Mouse (Mus musculus) mature B cell (primary cell): ENCODE measurements around the gene Cpne6.

ENCODE experiments used
- in situ Hi-C: fragments of 300-500 bp; cut with MboI; formaldehyde crosslinking; loops from 2 replicates; pipeline ENCODE4 v1.14.3; 2019

Cpne6 gene

GRCm38 (mm10) chr14:55554635-55555034 lies 44.4 kb downstream of the Cpne6 start:
- in situ Hi-C loops: no loop called here

GRCm38 (mm10) chr14:55555788-55556187 lies 45.5 kb downstream of the Cpne6 start:
- in situ Hi-C loops: no loop called here

- in situ Hi-C loops: no loop called here
Measured at GRCm38 (mm10) chr14:55557003-55557402, 46.8 kb downstream of the Cpne6 start.

GRCm38 (mm10) chr14:55557587-55557986 lies 47.3 kb downstream of the Cpne6 start:
- in situ Hi-C loops: no loop called here

- in situ Hi-C loops: no loop called here
Measured at GRCm38 (mm10) chr14:55558740-55559448, 48.6 kb downstream of the Cpne6 start.

GRCm38 (mm10) chr14:55559799-55560201 lies 49.6 kb downstream of the Cpne6 start, which contains the start of gene Dcaf11:
Gene Dcaf11 (plus strand): TSS chr14:55560006.
- in situ Hi-C loops: no loop called here

- in situ Hi-C loops: no loop called here
Measured at GRCm38 (mm10) chr14:55560202-55561073, 50.2 kb downstream of the Cpne6 start, which contains the start of gene A730061H03Rik. Gene A730061H03Rik (minus strand): TSS chr14:55560406.

GRCm38 (mm10) chr14:55561860-55562259 lies 51.6 kb downstream of the Cpne6 start:
- in situ Hi-C loops: no loop called here

GRCm38 (mm10) chr14:55563249-55563648 lies 53.0 kb downstream of the Cpne6 start:
- in situ Hi-C loops: no loop called here

- in situ Hi-C loops: no loop called here
Measured at GRCm38 (mm10) chr14:55565748-55566147, 55.5 kb downstream of the Cpne6 start.
